Mouse (Mus musculus) left cerebral cortex, adult 18-20 months (tissue): ENCODE data around the gene Lcmt1. TPM values are rescaled to one million over a fixed set of nuclear protein-coding genes. Genes with fewer than 3 reads are reported as not detected.
A peak's percentile ranks its signal among the peaks of the same experiment; 100 is the strongest.

ENCODE experiments used
- DNase-seq, 2 experiments: peaks; one replicate each; pipeline ENCODE4 v3.0.0; 2021 to 2022; ENCODE audit warnings: low spot score in 2 of 2, mixed read lengths in 1 of 2
- total RNA-seq, 2 experiments: library from RNA; stranded (reverse); gene quantifications; 2 replicates each; pipeline ENCODE4 v1.2.3; 2021

The Lcmt1 gene
- total RNA-seq, 2 experiments from 2014 or later: 86.8 to 87.7 TPM

DNA sequence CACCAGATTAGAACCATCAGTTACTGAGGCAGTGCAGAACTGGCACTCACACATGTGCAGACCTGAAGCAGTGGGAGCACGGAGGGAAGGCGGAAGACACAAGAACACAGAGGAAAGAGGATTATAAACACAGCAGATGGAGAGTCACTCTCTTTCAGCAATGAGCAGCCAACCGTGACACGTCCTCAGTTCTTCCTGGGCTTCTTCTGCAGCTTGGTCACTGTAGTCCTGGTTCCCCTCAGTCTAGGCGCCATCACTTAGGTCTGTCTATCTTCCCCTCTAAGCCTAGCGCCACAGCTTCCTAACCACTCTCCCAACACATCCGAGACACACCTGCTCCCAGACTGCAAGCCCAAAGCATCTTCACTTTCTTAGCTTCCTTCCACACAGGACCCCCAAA, 10.5 kb upstream of the Lcmt1 start:
- no peak for DNase-seq

DNA sequence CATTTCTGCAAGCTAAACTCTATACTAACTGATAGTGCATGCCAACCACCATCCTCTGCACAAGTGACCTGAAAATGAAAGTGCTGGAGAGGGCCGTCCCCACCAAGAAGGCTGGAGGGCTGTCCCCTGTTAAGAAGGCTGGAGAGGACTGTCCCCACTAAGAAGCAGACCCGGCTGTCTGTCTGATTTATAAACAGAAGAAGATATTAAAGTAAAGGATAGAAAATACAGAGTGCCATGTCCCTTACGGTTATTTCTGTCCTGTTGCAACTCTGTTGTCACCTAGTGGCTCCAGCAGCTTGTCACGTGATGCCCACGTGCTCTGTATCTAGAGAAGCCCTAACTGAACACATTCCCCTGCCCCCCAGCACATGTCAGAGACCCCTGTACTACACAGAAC, 9.4 kb upstream of the Lcmt1 start:
- no peak for DNase-seq

DNA sequence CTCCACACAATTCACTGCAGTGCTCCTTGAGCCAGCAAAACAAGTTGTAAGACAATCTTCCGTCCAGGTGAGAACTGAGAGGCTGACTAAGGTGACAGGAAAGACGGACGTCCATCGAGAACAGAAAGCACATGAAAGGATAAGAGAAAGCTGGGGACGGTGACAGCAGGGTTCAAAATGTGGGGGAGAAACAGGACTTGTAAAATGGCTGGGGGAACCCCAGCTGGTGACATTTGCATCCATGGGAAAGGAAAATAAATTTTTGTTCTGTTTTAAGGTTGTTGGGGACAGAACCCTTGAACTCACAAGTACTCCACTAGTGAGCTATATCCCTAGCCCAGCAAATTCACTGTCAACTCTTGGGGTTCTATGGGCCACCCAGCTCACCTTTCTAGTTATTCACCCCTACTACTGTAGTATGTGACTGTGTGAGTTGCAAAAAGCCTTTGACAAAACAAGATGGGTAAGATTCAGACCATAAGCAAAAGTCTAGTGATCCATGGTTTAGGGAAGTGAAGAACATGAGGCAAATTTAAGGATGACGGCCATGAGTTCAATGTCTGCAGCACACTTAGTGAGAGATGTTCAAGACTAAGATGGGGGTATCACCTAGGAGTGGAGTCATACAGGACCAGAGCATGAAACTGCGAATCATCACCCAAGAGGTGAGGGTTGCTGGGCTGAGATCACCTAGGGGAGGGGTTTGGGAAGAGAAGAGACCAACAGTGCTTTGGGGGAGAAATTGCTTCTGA, 8.2 kb upstream of the Lcmt1 start:
- DNase-seq: no peak

DNA sequence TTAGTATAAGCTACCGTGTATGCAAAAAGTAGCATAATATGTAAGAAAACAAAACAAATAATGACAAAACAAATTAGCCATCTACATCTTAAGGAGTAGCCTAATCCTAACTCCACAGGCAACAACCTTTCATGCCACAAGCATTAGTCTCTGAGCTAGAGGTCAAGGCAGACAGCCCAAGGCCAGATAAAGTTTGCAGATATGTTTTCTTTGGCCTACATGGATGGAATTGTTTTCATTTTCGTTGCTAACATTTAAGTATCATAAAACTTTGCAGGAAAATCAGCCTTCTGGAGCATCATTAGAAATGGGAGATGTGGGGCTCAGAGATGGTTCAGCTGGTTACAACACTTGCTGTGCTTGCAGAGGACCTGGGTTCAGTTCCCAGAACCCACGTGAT, 6.8 kb upstream of the Lcmt1 start:
- no peak for DNase-seq

DNA sequence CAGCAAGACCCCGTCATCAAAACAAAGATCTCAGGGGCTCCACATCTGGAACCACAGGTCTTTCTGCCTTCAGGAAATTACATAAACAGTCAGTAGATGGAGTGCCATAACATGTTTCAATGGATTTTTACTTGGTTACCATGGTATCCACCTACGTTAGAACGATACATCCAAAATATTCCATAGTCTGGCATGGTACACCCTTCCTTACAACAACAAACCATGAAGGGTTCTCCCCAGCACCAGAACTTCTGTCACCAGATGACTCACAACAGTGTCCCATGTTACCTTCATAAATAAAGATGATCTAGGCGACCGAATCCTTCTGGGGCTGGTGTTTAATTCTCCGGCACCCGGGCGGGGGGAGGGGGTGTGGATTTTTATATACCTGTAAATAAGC, 5.6 kb upstream of the Lcmt1 start:
- peak; percentile 23 to 24 for DNase-seq

DNA sequence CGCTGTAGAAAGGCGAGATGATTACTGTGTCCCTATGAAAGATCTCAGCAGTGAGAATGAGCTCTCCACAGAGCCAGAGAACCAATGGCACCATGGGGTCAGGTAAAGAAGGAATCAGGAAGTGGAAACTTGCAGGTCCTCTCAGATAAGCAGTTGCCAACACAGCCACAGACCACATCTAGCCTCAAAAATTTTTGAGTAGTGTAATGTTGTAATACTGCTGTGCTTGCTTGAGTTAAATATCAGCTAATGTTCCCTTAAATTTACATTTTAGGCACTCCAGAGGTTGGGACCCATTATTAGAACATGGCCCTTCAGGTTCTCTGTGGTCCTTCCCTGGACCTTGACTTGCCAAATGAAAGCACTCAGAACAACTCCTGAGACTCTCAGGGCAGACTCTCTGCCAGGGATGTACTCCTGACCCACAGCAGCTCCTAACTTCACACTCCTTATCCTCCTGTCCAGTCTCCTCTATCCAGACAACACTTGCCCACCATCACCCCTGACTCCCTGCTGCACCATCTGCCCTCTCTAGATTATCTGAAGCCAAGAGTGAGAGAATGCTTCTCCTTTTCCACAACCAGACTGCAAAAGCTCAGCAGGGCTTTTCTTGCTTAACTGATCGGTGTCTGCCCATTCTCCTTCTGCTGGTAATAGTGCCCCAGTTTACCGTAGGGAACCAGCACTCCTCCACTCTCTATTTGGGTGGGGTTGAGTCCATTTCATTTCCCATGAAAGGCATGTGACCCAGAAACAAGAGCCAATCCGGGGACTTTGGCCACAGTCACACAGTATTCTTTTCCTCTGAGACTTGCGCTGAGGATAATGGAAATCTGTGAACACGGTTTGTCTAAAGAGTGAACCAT, 3.5 kb upstream of the Lcmt1 start:
- DNase-seq: no peak

DNA sequence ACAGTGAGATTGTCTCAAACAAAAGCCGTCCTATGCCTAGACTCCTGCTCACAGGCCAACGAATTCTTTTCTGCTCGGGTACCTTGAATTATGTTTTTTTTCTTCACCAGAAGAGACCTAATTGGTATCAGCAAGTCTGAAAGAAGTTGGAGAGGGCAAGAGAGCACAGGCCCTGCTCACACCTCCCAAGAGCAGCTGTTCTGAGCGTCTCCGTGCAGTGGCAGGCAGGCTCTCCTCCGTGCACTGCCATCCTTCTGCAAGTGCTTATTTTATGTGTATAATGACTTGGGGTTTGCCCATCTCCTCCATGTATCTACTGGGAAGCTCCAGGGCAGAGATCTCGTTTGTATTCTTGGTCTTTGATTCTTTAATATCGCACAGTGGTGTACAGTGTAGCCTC, 2.8 kb upstream of the Lcmt1 start:
- DNase-seq: no peak

DNA sequence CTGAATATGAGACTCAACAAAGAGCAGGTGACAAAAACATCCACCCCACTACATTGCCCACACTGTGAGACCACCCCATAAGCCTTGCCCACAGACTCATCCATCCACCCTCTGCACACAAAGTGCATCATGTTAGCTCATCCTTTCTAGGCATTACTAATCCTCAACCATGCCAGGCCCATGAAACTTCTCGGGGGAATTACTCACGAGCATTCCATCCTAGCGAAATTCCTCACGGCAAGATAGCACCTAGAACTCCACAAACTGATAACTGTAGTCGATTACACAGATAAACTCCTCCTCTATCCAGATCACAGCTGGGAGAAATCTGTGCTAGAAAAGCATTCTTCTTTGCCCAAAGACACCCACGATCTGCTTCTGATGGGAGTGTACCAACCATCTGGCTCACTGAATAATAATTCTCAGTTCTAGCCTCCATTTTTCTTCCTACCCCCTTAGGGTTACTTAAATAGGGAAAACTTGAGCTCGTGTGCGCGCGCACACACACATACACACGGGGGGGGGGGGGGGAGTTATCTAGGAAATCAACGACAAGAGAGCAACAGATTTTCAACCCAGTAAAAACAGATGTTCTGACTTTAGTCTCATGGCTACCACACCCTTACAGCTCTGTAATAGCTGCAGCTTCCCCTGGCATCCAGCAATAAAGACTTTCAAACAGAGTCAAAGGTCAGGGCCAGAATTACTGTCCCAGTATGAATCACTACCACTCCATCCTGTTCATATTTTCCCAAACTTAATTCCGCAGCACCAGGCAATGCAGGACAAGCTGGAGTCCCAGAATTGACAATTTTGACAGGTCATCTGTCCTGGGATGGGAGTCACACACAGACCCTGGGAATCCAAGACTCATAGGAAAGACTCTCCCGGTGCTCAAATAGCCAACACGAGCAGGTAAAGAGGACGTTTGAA, 2.1 kb upstream of the Lcmt1 start:
- DNase-seq: peak; percentile 29 to 44

DNA sequence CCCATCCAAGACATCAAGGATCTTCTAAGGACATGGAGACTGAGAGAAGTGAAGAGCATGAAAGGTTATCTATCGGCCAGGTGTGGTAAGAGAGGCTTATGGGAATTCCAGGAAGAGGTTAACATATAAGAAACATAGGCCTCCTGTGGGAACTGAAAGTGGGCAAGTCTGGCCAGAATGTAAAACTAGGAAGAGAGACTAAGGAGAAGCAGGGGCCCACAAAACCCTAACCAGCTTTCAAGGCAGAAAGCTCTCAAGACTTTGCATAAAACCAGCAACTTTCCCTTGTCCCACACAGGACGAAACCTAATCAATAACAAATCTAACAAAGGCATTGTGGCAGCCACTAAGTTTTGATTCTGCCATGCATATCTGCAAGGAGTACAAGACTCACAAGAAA, 1.4 kb upstream of the Lcmt1 start:
- no peak for DNase-seq

DNA sequence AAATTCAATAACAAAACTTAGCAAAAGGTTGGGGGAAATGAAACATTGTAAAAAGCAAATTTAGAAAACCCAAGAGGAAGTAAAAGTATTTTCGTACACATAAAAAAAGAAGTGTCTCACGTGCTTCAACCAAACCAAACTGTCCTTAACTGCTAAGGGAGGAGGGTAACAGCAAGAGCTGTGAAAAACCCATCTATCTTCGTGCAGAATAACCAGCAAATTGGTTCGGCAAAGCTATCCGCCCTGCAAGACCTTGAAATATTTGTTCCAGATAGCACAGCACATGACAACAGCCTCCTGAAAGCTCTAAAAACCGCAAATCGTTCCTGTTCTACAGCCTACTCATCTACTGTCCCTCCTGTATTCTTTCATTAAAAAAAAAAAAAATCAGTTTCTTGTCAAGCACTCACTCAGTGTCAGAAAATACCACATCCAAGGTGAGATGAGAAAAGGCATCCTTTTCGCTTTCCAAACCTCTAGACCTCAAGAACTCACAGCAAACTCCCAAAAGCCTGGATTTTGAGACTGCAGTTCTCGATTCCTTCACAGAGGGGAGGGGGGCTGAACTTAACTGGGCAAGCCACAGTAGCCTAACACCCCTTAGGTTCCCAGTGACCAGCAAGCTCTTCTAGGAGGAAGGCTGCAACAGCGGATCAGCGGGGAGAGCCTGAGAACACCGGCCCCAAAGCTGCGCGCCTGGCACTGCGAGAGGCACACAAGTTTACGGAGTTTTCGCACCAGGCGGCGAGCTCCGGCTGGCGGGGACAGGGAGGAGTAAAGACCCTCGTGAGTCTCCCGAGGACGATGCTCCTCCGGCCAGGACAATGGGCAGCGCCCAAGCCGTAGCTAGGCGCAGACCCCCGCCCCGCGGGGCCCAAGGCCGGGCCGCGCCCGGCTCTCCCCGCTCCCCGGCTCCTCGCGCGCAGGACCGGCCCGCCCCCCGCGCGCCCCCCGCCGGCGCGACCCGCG, 522 bp upstream of the Lcmt1 start:
- DNase-seq: peak in 1 of 2 experiments; percentile 17

DNA sequence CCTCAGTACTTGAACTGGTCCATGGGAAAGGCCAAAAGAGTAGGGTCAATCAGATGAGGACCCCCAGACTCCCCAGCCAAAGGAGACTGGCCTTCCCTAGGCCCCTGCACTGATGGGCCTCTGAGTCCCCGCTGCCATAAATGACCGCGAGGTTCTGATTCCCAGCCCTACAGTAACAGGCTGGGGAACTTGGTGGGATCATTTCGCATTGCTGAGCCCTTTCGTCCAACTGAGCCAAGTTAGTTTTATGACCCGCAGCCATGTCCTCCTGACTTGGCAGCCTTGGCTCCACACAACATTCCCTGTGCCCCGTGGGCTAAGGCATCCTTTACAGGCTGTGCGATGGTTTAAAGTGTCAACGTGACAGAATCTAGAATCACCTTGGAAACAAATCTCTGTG, 1.1 kb downstream of the Lcmt1 start:
- DNase-seq: no peak

DNA sequence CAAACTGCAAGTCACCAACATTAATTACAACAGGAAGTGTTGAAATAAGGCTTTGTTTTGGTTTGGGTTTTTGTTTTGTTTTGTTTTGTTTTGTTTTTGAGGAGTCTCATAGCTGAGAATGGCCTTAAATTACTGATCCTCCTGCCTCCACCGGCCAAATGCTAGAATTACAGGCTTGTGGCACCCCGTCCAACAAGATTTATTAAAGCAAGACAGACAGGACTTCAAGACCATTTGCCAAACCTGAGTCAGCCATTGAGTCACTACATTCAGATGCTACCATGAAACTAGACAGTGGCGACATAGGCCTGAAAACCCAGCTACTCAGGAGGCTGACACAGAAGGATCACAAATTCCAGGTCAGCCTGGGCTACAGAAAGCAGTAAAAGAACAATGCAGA, 1.9 kb downstream of the Lcmt1 start:
- no peak for DNase-seq

DNA sequence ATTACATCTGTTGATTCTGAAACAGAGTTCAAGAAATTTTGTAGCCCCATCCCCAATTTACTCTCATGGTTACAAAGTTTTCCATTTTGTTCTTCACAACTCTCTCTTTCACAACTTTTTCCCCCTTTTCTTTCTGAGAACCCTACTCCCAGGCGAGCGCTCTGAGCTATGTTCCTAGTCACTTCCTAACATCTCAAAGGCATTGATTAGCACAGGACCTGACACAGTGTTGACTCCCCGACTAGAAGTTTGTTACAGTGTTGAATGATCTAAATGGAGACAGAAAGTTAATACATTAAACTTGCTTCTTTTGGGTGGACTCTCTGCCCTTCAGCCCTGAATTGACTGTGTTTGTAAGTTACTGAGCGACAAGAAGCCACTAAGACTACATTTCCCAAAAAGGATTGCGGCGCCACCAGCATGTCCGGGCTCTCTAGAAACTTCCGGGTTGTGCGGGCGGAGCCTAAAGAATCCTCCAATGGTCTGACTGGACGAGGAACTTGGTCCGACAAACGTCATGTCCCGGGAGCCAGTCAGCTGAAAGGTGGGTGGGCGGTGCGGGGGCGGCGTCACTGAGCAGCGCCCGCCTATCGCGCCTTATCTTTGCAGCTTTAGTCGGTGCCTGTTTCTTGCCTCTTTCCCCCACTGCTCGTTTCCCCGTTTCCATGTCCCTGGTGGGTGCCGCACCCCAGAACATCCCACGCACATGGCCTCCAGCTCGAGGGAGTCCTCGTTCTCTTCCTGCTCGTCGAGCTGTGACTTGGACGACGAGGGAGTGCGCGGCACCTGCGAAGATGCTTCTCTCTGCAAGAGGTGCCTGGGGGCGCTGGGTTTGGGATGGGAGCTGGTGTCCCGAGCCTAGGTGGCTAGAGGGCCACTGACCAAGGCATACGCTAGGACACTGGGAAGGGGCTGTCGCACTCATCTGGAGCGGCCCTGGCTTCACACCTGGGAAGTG, 8.1 kb downstream of the Lcmt1 start:
- peak; percentile 94 to 97 for DNase-seq

DNA sequence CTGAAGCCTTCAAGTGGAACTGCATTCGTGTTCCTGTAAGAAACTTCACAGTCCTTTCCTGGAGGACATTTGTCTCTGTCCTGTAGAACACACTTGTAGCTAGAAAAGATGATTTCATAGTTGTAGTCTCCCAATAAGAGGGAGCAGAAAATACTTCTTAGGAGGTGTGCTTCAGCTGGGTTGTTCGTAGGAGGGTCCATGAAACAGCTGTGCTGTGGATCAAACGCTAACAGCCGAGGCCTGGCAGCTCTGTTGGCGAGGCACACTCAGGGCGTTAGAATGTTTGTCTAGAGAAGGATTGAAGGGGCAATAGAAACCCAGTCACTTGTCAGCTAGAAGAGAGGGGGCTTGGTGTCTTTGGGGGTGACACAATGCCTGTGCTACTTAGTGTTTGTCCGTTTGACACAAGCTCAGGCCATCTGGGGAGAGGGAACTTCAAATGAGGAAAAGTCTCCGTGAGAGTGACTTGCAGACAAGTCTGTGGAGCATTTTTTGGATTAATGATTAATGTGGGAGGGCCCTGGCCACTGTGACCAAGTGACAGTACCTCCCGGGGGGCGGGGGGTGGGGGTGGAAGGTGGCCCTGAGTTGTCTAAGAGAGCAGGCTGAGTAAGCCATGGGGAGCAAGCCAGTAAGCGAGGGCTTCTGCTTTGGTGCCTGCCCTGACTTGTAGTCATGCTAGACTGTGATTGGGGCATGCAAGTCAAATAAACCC, 16.3 kb downstream of the Lcmt1 start:
- no peak for DNase-seq

DNA sequence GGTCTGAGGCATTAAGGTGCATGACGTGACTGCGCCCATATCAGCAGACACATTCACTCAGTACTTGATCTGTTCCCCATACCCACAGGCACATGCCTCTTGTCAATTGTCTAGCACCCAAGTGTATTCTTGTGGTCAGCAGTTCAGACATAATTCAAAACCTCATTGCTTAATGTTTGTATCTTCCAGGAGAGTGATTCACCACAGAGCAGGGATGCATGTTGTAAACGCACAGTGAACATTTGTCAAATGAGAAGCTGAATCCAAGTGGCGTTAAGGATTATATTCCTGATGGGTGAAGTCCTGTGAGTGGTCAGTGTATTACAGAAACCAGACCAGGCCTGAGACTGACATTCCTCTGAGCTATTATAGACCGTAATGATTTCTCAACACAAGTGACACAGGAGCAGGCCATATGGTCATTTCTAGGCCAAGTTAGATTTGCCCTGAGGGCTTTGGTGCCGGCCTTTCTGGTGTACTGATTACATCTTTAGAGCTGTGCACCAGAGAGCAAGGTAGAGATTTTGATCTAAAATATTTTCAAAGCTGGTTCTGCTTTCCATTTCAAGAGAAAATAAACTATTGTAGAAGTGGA, 20.2 kb downstream of the Lcmt1 start:
- DNase-seq: no peak

DNA sequence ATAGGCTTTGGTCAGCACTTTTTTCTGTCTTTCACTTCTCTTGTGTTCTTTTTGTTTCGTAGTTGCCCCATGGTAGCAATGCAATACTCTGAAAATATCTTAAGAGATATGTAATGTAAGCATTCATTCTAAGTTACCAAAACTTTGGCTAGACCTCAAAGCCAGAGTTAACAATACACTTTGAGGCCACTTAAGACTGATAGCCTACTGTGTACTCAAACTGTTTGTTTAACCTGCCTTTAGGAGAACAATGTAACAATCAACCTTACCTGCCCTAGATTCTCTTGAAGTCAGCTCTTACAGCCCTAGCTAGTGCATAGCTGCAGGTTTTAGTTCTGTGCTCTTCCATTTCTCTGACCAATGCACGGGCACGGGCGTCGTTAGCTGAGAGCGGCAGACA, 24.7 kb downstream of the Lcmt1 start:
- no peak for DNase-seq

DNA sequence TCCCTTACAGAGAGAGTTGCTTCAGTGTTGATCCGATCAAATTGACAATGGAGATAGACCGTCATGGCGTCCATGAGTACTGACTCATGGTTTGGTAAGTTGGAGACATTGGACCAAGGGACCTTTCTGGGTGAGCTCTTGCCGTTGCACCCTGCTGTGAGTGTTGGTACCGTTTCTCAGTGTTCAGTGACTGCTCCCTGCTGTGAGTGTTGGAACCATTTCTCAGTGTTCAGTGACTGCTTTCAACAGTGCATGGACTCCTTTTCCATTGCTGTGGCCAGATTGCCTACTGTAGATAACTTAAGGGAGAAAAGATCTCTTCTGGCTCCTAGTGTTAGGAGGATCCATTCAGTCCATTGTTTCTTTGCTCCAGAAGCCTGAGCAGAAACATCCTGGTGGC, 27.3 kb downstream of the Lcmt1 start:
- DNase-seq: no peak

DNA sequence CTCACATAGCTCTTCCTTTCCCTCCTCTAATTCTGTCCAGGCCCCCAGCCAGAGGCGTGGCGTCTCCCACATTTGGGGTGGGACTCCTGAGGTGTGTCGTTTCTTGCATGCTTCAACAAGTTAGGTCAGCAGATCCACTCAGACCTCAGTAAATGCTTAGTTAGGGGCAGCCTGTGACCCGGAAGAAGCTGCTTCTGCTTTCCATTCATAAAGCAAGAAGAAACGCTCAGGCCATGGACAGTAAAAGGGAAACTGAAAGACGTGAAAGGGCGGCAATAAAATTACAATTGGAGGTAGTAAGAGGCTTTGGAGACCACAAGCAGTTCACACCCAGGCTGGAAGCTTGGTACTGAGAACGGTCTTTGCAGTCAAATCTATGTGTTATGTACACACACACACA, 27.8 kb downstream of the Lcmt1 start:
- DNase-seq: no peak
